Mouse (Mus musculus) erythroblast, embryonic 14.5 days (primary cell): ENCODE data around the gene Fam240a.

Experiments
- GATA1 ChIP-seq: IDR thresholded peaks from 2 replicates; pipeline ENCODE4 v1.6.1; 2012; ENCODE audit warnings: low read length, inconsistent platforms, mixed read lengths
- TAL1 ChIP-seq: IDR thresholded peaks from 3 replicates; pipeline ENCODE4 v1.6.1; 2012; ENCODE audit warnings: low read length, inconsistent platforms, mixed read lengths

DNA sequence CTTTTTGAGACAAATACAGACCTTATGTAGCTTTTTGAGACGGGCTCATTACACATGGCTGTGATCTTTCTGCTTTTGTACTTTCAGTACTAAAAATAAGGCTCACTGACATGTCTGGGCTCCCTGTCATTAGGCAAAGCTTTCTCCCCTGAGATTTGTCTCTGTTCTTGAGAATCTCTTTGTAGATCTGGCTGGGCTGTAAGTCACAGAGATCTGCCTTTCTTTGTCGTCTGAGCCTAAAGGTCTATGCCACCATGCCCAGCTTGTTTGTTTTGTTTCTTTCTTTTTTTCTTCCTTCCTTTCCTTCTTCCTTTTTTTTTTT lies 49.2 kb upstream of the Fam240a start:
- TF ChIP-seq GATA1, result no peak
- no peak for TF ChIP-seq TAL1
